Mouse (Mus musculus) heart, embryonic 10.5 days (tissue): ENCODE results near the gene Rps12. TPM values are rescaled to one million over a fixed set of nuclear protein-coding genes. Genes with fewer than 3 reads are reported as not detected.
A peak's percentile ranks its signal among the peaks of the same experiment; 100 is the strongest.

ENCODE experiments used
- DNase-seq: peaks from one replicate; pipeline ENCODE4 v3.0.0-alpha.2; 2017; ENCODE audit warnings: low spot score
- H3K27ac ChIP-seq: fragments of 300-500 bp; sonication (generic); 2 replicates; pipeline ENCODE4 v1.5.1; 2016; ENCODE audit warnings: mild to moderate bottlenecking
- H3K27me3 ChIP-seq: fragments of 300-500 bp; sonication (generic); 2 replicates; pipeline ENCODE4 v1.6.1; 2016; ENCODE audit warnings: mild to moderate bottlenecking; ENCODE audit not compliant: poor library complexity, insufficient read depth, severe bottlenecking
- H3K36me3 ChIP-seq: fragments of 300-500 bp; sonication (generic); 2 replicates; pipeline ENCODE4 v1.6.1; 2016; ENCODE audit warnings: mild to moderate bottlenecking, moderate library complexity
- H3K4me1 ChIP-seq: fragments of 300-500 bp; sonication (generic); 2 replicates; pipeline ENCODE4 v1.6.1; 2016; ENCODE audit warnings: mild to moderate bottlenecking
- H3K4me3 ChIP-seq: fragments of 300-500 bp; sonication (generic); 2 replicates; pipeline ENCODE4 v1.5.1; 2016; ENCODE audit warnings: mild to moderate bottlenecking, moderate library complexity
- H3K9me3 ChIP-seq: fragments of 300-500 bp; sonication (generic); 2 replicates; pipeline ENCODE4 v1.6.1; 2016; ENCODE audit warnings: mild to moderate bottlenecking, moderate library complexity
- WGBS: fragments of 180-500 bp; shearing (Covaris S2); methylation state at CpG from one replicate; pipeline ENCODE4 v1.1.7; 2016; 5-methylcytosine and 5-hydroxymethylcytosine counted together
- polyA plus RNA-seq: library from polyadenylated mRNA; unstranded; fragments of >200 nt; fragmentation: Nextera tagmentation; extraction: Ambion mirVana; gene quantifications from 2 replicates; pipeline ENCODE4 v1.2.1, GENCODE M21; 2016

Gene Rps12
- 94.5 and 118 TPM in 2 replicates for polyA plus RNA-seq

- under 1% methylated on average over 51 of the region's 51 CpGs for WGBS
Measured at GRCm38 (mm10) chr10:23787062-23787821, at the start of gene Rps12. Rps12 (minus strand) TSS chr10:23787275.

GRCm38 (mm10) chr10:23836003-23836964 lies 49.2 kb upstream of the Rps12 start:
- no peak overlapping the region for H3K4me3 ChIP-seq
- no peaks in the 10 kb centered on the region for H3K27me3 ChIP-seq
- no peak overlapping the region for H3K27ac ChIP-seq
- H3K9me3 ChIP-seq = no peaks in the 10 kb centered on the region
- H3K36me3 ChIP-seq = no peaks in the 10 kb centered on the region
- WGBS = 53% methylated on average over 9 of the region's 9 CpGs
- H3K4me1 ChIP-seq = no peaks in the 10 kb centered on the region
- no peak for DNase-seq

More at GRCm38 (mm10) chr10:23787062-23787821, at the start of gene Rps12:
- Histone ChIP-seq H3K27ac (peak within 1 kb of the TSS; percentile 92), H3K4me1 (peaks cover 9% of the 10 kb centered on the region; the same call in 1 of the 2 replicates), H3K36me3 (peaks cover 38% of the 10 kb centered on the region), H3K4me3 (peak within 1 kb of the TSS; percentile 89), H3K27me3 (no peaks in the 10 kb centered on the region), H3K9me3 (no peaks in the 10 kb centered on the region)
- peak; percentile 99 for DNase-seq

GRCm38 (mm10) chr10:23826516-23826915 lies 39.4 kb upstream of the Rps12 start:
- no peak overlapping the region for H3K4me3 ChIP-seq
- no peak for DNase-seq
- H3K36me3 ChIP-seq = peaks cover 36% of the 10 kb centered on the region; the same call in 1 of the 2 replicates
- H3K9me3 ChIP-seq = no peaks in the 10 kb centered on the region
- no peak overlapping the region for H3K27ac ChIP-seq
- 84% methylated on average over 7 of the region's 7 CpGs for WGBS
- no peaks in the 10 kb centered on the region for H3K4me1 ChIP-seq
- H3K27me3 ChIP-seq = no peaks in the 10 kb centered on the region

GRCm38 (mm10) chr10:23816241-23816640 lies 29.2 kb upstream of the Rps12 start:
- 66% methylated on average over 7 of the region's 7 CpGs for WGBS
- H3K27ac ChIP-seq = no peak overlapping the region

GRCm38 (mm10) chr10:23815168-23815567 lies 28.1 kb upstream of the Rps12 start:
- H3K36me3 ChIP-seq = peaks cover 8% of the 10 kb centered on the region; the same call in 1 of the 2 replicates
- no peaks in the 10 kb centered on the region for H3K9me3 ChIP-seq
- no peaks in the 10 kb centered on the region for H3K27me3 ChIP-seq
- no peak for DNase-seq
- 0 out of 2 replicates have a peak, but pooled peaks cover 5% of the 10 kb centered on the region for H3K4me1 ChIP-seq
- no peak overlapping the region for H3K4me3 ChIP-seq
- WGBS = 64% methylated on average over 1 of the region's 1 CpGs
- no peak overlapping the region for H3K27ac ChIP-seq

More at GRCm38 (mm10) chr10:23816241-23816640, 29.2 kb upstream of the Rps12 start:
- Histone ChIP-seq H3K4me3 (no peak overlapping the region), H3K36me3 (peaks cover 8% of the 10 kb centered on the region; the same call in 1 of the 2 replicates), H3K9me3 (no peaks in the 10 kb centered on the region), H3K27me3 (no peaks in the 10 kb centered on the region), H3K4me1 (0 out of 2 replicates have a peak, but pooled peaks cover 5% of the 10 kb centered on the region)
- no peak for DNase-seq

- 55% methylated on average over 11 of the region's 11 CpGs for WGBS
- H3K9me3 ChIP-seq = no peaks in the 10 kb centered on the region
- H3K27ac ChIP-seq = no peak overlapping the region
- H3K4me3 ChIP-seq = no peak overlapping the region
- 0 out of 2 replicates have a peak, but pooled peaks cover 5% of the 10 kb centered on the region for H3K4me1 ChIP-seq
- DNase-seq = no peak
- H3K27me3 ChIP-seq = no peaks in the 10 kb centered on the region
- H3K36me3 ChIP-seq = no peaks in the 10 kb centered on the region
Measured at GRCm38 (mm10) chr10:23812852-23813766, 26.0 kb upstream of the Rps12 start.

GRCm38 (mm10) chr10:23812438-23812759 lies 25.3 kb upstream of the Rps12 start:
- Histone ChIP-seq H3K27ac (no peak overlapping the region), H3K9me3 (no peaks in the 10 kb centered on the region)
- no peak for DNase-seq

GRCm38 (mm10) chr10:23811635-23812437 lies 24.8 kb upstream of the Rps12 start:
- Histone ChIP-seq H3K9me3 (no peaks in the 10 kb centered on the region), H3K27me3 (no peaks in the 10 kb centered on the region), H3K36me3 (no peaks in the 10 kb centered on the region), H3K4me3 (no peak overlapping the region), H3K4me1 (0 out of 2 replicates have a peak, but pooled peaks cover 5% of the 10 kb centered on the region), H3K27ac (no peak overlapping the region)
- DNase-seq = no peak
- 67% methylated on average over 8 of the region's 12 CpGs for WGBS

More at GRCm38 (mm10) chr10:23812438-23812759, 25.3 kb upstream of the Rps12 start:
- Histone ChIP-seq H3K27me3 (no peaks in the 10 kb centered on the region), H3K4me1 (0 out of 2 replicates have a peak, but pooled peaks cover 5% of the 10 kb centered on the region), H3K36me3 (no peaks in the 10 kb centered on the region), H3K4me3 (no peak overlapping the region)

GRCm38 (mm10) chr10:23806201-23806600 lies 19.1 kb upstream of the Rps12 start:
- no peak overlapping the region for H3K27ac ChIP-seq
- no peaks in the 10 kb centered on the region for H3K4me1 ChIP-seq
- no peaks in the 10 kb centered on the region for H3K27me3 ChIP-seq
- no peaks in the 10 kb centered on the region for H3K9me3 ChIP-seq
- WGBS = 41% methylated on average over 4 of the region's 4 CpGs
- DNase-seq = no peak
- H3K4me3 ChIP-seq = no peak overlapping the region
- peaks cover 6% of the 10 kb centered on the region; the same call in 1 of the 2 replicates for H3K36me3 ChIP-seq

GRCm38 (mm10) chr10:23804665-23805064 lies 17.6 kb upstream of the Rps12 start:
- Histone ChIP-seq H3K27ac (no peak overlapping the region), H3K36me3 (peaks cover 9% of the 10 kb centered on the region; the same call in 1 of the 2 replicates), H3K4me3 (no peak overlapping the region), H3K27me3 (no peaks in the 10 kb centered on the region), H3K4me1 (no peaks in the 10 kb centered on the region), H3K9me3 (no peaks in the 10 kb centered on the region)
- WGBS = 64% methylated on average over 3 of the region's 3 CpGs
- DNase-seq = no peak

GRCm38 (mm10) chr10:23802911-23803310 lies 15.8 kb upstream of the Rps12 start:
- H3K4me1 ChIP-seq = no peaks in the 10 kb centered on the region
- no peak overlapping the region for H3K27ac ChIP-seq
- H3K36me3 ChIP-seq = peaks cover 9% of the 10 kb centered on the region; the same call in 1 of the 2 replicates
- H3K27me3 ChIP-seq = no peaks in the 10 kb centered on the region
- H3K4me3 ChIP-seq = no peak overlapping the region
- 61% methylated on average over 3 of the region's 3 CpGs for WGBS
- H3K9me3 ChIP-seq = no peaks in the 10 kb centered on the region
- no peak for DNase-seq
